Mouse (Mus musculus) forebrain, embryonic 16.5 days (tissue): Measurements from ENCODE around the gene Crim1. TPM values are rescaled to one million over a fixed set of nuclear protein-coding genes. Genes with fewer than 3 reads are reported as not detected.

ENCODE experiments used
- ATAC-seq: fragments of 200-750 bp; cut with Nextera tagmentation; 2 replicates; pipeline ENCODE4 v1.8.0; 2017; ENCODE audit warnings: mild to moderate bottlenecking, moderate library complexity
- H3K27ac ChIP-seq: fragments of 300-500 bp; sonication (generic); 2 replicates; pipeline ENCODE4 v1.5.1; 2014; ENCODE audit warnings: low read length, control low read depth
- H3K27me3 ChIP-seq: fragments of 300-500 bp; sonication (generic); replicated peaks from 2 replicates; pipeline ENCODE4 v1.6.1; 2014; ENCODE audit warnings: low read length; ENCODE audit not compliant: control insufficient read depth, insufficient read depth
- H3K36me3 ChIP-seq: fragments of 300-500 bp; sonication (generic); 2 replicates; pipeline ENCODE4 v1.6.1; 2014; ENCODE audit not compliant: control insufficient read depth, insufficient read depth
- H3K4me1 ChIP-seq: fragments of 300-500 bp; sonication (generic); replicated peaks from 2 replicates; pipeline ENCODE4 v1.6.1; 2014; ENCODE audit warnings: low read length; ENCODE audit not compliant: control insufficient read depth, insufficient read depth
- H3K4me2 ChIP-seq: fragments of 300-500 bp; sonication (generic); 2 replicates; pipeline ENCODE4 v1.6.1; 2014; ENCODE audit warnings: mild to moderate bottlenecking, low read length, control low read depth
- H3K4me3 ChIP-seq: fragments of 300-500 bp; sonication (generic); replicated peaks from 2 replicates; pipeline ENCODE4 v1.5.1; 2014; ENCODE audit warnings: mild to moderate bottlenecking, low read length, control low read depth
- H3K9ac ChIP-seq: fragments of 300-500 bp; sonication (generic); replicated peaks from 2 replicates; pipeline ENCODE4 v1.6.1; 2014; ENCODE audit warnings: low read depth, low read length, control low read depth
- H3K9me3 ChIP-seq: fragments of 300-500 bp; sonication (generic); 2 replicates; pipeline ENCODE4 v1.6.1; 2016; ENCODE audit warnings: low read length; ENCODE audit not compliant: control insufficient read depth
- WGBS: fragments of 180-500 bp; shearing (Covaris S2); extraction: QIAGEN DNeasy Blood & Tissue Kit; methylation state at CpG from one replicate; pipeline ENCODE4 v1.1.7; 2014; 5-methylcytosine and 5-hydroxymethylcytosine counted together
- polyA plus RNA-seq: library from polyadenylated mRNA; unstranded; fragments of >200 nt; fragmentation: Nextera tagmentation; extraction: Ambion mirVana; gene quantifications from 2 replicates; pipeline ENCODE4 v1.2.1, GENCODE M21; 2015

The Crim1 gene
- polyA plus RNA-seq, 1 experiment from 2014 or later, result 9.9 TPM

- ATAC-seq, result no peak
- 73% methylated on average over 11 of the region's 11 CpGs for WGBS
- H3K4me1 ChIP-seq, result peaks cover 13% of the 10 kb centered on the region
- no peak overlapping the region for H3K9ac ChIP-seq
- H3K27ac ChIP-seq, result no peak overlapping the region
- H3K27me3 ChIP-seq, result no peaks in the 10 kb centered on the region
- no peak overlapping the region for H3K4me2 ChIP-seq
- H3K4me3 ChIP-seq, result no peak overlapping the region
- H3K36me3 ChIP-seq, result no peaks in the 10 kb centered on the region
- H3K9me3 ChIP-seq, result no peaks in the 10 kb centered on the region
Observed at GRCm38 (mm10) chr17:78283271-78283992, 83.4 kb downstream of the Crim1 start.

DNA sequence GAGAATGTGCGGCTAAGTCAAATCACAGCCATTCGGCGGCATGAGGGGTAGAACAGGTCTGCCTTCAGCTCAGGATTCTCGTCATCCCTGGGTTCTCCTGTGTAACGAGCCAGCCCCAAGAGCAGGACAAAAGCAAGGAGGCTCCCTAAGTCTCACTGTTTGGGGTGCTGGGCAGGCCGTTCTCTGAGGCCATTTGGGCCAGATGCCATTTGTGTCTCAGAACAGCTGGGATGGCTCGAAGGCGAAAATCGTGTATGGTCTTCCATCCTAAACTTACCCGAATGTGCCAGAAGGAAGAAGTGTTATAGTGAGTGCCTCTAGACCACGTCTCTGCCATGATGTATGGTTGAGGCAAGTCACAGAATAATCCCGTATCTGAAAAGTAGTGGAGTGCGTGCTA lies 86.0 kb downstream of the Crim1 start:
- 76% methylated on average over 13 of the region's 13 CpGs for WGBS

GRCm38 (mm10) chr17:78287391-78287790 lies 87.3 kb downstream of the Crim1 start:
- no peak for ATAC-seq
- no peak overlapping the region for H3K4me2 ChIP-seq
- 79% methylated on average over 2 of the region's 2 CpGs for WGBS

More for the DNA sequence above, 86.0 kb downstream of the Crim1 start:
- Histone ChIP-seq H3K27ac (no peak overlapping the region), H3K36me3 (no peaks in the 10 kb centered on the region), H3K4me3 (no peak overlapping the region), H3K27me3 (no peaks in the 10 kb centered on the region), H3K9me3 (no peaks in the 10 kb centered on the region), H3K4me2 (no peak overlapping the region), H3K4me1 (peaks cover 4% of the 10 kb centered on the region; the same call in 1 of the 2 replicates), H3K9ac (no peak overlapping the region)
- ATAC-seq, result no peak

GRCm38 (mm10) chr17:78290153-78290876 lies 90.3 kb downstream of the Crim1 start:
- no peak overlapping the region for H3K4me2 ChIP-seq
- H3K4me3 ChIP-seq, result no peak overlapping the region
- WGBS, result 81% methylated on average over 6 of the region's 6 CpGs
- no peaks in the 10 kb centered on the region for H3K27me3 ChIP-seq
- H3K27ac ChIP-seq, result no peak overlapping the region
- no peaks in the 10 kb centered on the region for H3K9me3 ChIP-seq
- ATAC-seq, result no peak
- no peak overlapping the region for H3K9ac ChIP-seq
- 0 out of 2 replicates have a peak, but pooled peaks cover 2% of the 10 kb centered on the region for H3K4me1 ChIP-seq
- H3K36me3 ChIP-seq, result no peaks in the 10 kb centered on the region

More at GRCm38 (mm10) chr17:78287391-78287790, 87.3 kb downstream of the Crim1 start:
- Histone ChIP-seq H3K36me3 (no peaks in the 10 kb centered on the region), H3K4me3 (no peak overlapping the region), H3K27me3 (no peaks in the 10 kb centered on the region), H3K9me3 (no peaks in the 10 kb centered on the region), H3K4me1 (0 out of 2 replicates have a peak, but pooled peaks cover 2% of the 10 kb centered on the region), H3K27ac (no peak overlapping the region), H3K9ac (no peak overlapping the region)

DNA sequence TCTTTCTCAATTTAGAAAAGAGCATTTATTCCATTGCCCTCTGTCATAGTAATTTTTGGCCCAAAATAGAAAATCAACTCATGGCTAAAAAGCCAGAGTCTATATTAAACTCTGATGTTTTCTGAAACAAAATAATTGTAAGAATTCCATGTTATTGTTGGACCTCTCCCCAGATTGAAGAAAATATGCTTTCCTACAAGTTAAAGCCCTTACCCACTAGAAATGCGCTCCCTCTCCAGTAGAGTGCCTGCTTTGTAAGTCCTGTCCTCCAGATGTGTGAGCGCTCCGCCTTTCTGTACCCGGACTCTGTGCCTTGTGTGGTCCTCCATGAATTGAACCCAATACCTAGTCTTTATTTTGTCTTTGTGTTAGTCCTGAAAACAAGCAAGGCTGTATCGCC lies 91.0 kb downstream of the Crim1 start:
- Histone ChIP-seq H3K9me3 (no peaks in the 10 kb centered on the region), H3K4me3 (no peak overlapping the region), H3K27me3 (no peaks in the 10 kb centered on the region), H3K4me1 (0 out of 2 replicates have a peak, but pooled peaks cover 2% of the 10 kb centered on the region), H3K27ac (no peak overlapping the region), H3K36me3 (no peaks in the 10 kb centered on the region), H3K9ac (no peak overlapping the region), H3K4me2 (no peak overlapping the region)
- ATAC-seq, result no peak
- WGBS, result 96% methylated on average over 5 of the region's 5 CpGs

GRCm38 (mm10) chr17:78292301-78292700 lies 92.3 kb downstream of the Crim1 start:
- WGBS, result 87% methylated on average over 7 of the region's 7 CpGs
- Histone ChIP-seq H3K9me3 (no peaks in the 10 kb centered on the region), H3K36me3 (no peaks in the 10 kb centered on the region), H3K27ac (no peak overlapping the region), H3K27me3 (no peaks in the 10 kb centered on the region), H3K4me1 (no peaks in the 10 kb centered on the region), H3K9ac (no peak overlapping the region), H3K4me2 (no peak overlapping the region), H3K4me3 (no peak overlapping the region)
- ATAC-seq, result no peak

DNA sequence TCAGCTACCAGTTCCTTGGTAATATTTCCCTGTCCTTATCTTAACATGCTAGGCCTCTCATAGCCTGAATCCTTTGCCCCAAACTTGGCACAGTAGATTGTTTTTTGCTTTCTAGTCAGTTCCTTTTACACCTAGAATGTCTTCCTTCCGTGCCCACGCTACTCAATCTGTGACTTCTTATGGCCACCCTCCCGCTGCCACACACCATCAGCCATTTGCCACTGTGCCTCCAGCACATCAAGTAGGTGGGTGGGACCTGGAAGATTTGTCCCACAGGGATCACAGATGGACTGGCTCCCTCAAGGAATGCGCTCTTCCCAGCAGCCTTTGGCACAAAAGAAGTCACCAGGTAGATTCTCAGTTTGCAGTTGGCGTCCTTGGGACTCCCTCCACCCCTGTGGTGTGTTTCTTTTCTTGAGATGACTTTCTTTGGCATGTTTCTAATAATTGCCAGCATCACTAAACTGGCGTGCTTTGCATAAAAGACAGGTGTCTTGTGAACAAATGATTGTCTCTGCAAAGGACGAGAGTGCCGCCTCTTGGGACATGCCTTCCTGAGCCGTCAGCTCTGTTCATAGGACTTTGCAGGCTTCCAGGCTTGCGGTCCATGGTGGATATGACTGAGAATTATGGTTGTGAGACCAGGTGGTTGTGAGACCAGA lies 92.9 kb downstream of the Crim1 start:
- Histone ChIP-seq H3K9ac (no peak overlapping the region), H3K27ac (no peak overlapping the region), H3K4me1 (no peaks in the 10 kb centered on the region), H3K27me3 (no peaks in the 10 kb centered on the region), H3K4me3 (no peak overlapping the region), H3K36me3 (no peaks in the 10 kb centered on the region), H3K4me2 (no peak overlapping the region), H3K9me3 (no peaks in the 10 kb centered on the region)
- no peak for ATAC-seq
- WGBS, result 92% methylated on average over 10 of the region's 10 CpGs

DNA sequence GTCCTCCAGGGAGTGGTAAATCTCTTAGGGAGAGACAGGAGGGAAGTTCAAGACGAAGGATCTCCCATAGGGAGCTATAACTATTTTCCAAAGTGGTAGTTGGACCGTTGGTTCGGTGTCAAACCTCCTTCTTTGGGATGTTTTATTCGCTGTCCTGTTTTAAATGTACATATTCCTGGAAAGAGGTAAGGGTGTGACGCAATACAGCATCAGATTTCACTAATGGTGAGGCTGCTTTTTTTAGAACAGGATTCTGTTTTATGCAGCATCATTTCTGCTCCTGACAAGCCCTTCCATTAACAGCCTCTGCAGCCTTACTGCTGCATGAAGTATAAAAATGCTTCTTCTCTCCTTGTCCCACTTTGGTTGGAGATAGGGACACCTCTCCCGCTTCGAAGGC lies 95.9 kb downstream of the Crim1 start:
- no peaks in the 10 kb centered on the region for H3K36me3 ChIP-seq
- WGBS, result 89% methylated on average over 7 of the region's 7 CpGs
- H3K27me3 ChIP-seq, result no peaks in the 10 kb centered on the region
- H3K4me2 ChIP-seq, result no peak overlapping the region
- no peak overlapping the region for H3K27ac ChIP-seq
- H3K9me3 ChIP-seq, result no peaks in the 10 kb centered on the region
- ATAC-seq, result no peak
- no peaks in the 10 kb centered on the region for H3K4me1 ChIP-seq
- no peak overlapping the region for H3K4me3 ChIP-seq
- H3K9ac ChIP-seq, result no peak overlapping the region

GRCm38 (mm10) chr17:78298140-78298539 lies 98.1 kb downstream of the Crim1 start:
- Histone ChIP-seq H3K27ac (no peak overlapping the region), H3K4me2 (no peak overlapping the region), H3K36me3 (no peaks in the 10 kb centered on the region), H3K4me1 (no peaks in the 10 kb centered on the region), H3K4me3 (no peak overlapping the region), H3K9me3 (no peaks in the 10 kb centered on the region), H3K9ac (no peak overlapping the region), H3K27me3 (no peaks in the 10 kb centered on the region)
- ATAC-seq, result peak; percentile 63
- 76% methylated on average over 5 of the region's 5 CpGs for WGBS
